Mouse (Mus musculus) midbrain, embryonic 16.5 days (tissue): ENCODE measurements around the gene Mrpl38. TPM values are rescaled to one million over a fixed set of nuclear protein-coding genes. Genes with fewer than 3 reads are reported as not detected.

Experiments used
- ATAC-seq: fragments of 200-750 bp; cut with Nextera tagmentation; 2 replicates; pipeline ENCODE4 v1.8.0; 2017; ENCODE audit warnings: moderate TSS enrichment
- H3K27ac ChIP-seq: fragments of 300-500 bp; sonication (generic); 2 replicates; pipeline ENCODE4 v1.5.1; 2014; ENCODE audit warnings: mild to moderate bottlenecking, low read length, mixed read lengths
- H3K27me3 ChIP-seq: fragments of 300-500 bp; sonication (generic); 2 replicates; pipeline ENCODE4 v1.6.1; 2014; ENCODE audit warnings: low read depth, low read length, mixed read lengths; ENCODE audit not compliant: control insufficient read depth, insufficient read depth
- H3K36me3 ChIP-seq: fragments of 300-500 bp; sonication (generic); 2 replicates; pipeline ENCODE4 v1.6.1; 2014; ENCODE audit warnings: mild to moderate bottlenecking, low read length, moderate library complexity, mixed read lengths; ENCODE audit not compliant: control insufficient read depth, insufficient read depth
- H3K4me1 ChIP-seq: fragments of 300-500 bp; sonication (generic); 2 replicates; pipeline ENCODE4 v1.6.1; 2014; ENCODE audit warnings: mild to moderate bottlenecking, low read length, mixed read lengths; ENCODE audit not compliant: control insufficient read depth, insufficient read depth
- H3K4me2 ChIP-seq: fragments of 300-500 bp; sonication (generic); 2 replicates; pipeline ENCODE4 v1.6.1; 2014; ENCODE audit warnings: mild to moderate bottlenecking, low read length, mixed read lengths
- H3K4me3 ChIP-seq: fragments of 300-500 bp; sonication (generic); 2 replicates; pipeline ENCODE4 v1.5.1; 2014; ENCODE audit warnings: low read depth, mild to moderate bottlenecking, low read length, moderate library complexity, mixed read lengths
- H3K9ac ChIP-seq: fragments of 300-500 bp; sonication (generic); 2 replicates; pipeline ENCODE4 v1.6.1; 2014; ENCODE audit warnings: low read depth, low read length, mixed read lengths
- H3K9me3 ChIP-seq: fragments of 300-500 bp; sonication (generic); replicated peaks from 2 replicates; pipeline ENCODE4 v1.6.1; 2014; ENCODE audit warnings: mild to moderate bottlenecking, low read length, mixed read lengths; ENCODE audit not compliant: control insufficient read depth, poor library complexity, severe bottlenecking
- WGBS: fragments of 180-500 bp; shearing (Covaris S2); extraction: QIAGEN DNeasy Blood & Tissue Kit; methylation state at CpG from one replicate; pipeline ENCODE4 v1.1.7; 2014; 5-methylcytosine and 5-hydroxymethylcytosine counted together
- polyA plus RNA-seq: library from polyadenylated mRNA; unstranded; fragments of >200 nt; fragmentation: Nextera tagmentation; extraction: Ambion mirVana; gene quantifications from 2 replicates; pipeline ENCODE4 v1.2.1, GENCODE M21; 2015

Gene Mrpl38
- polyA plus RNA-seq, 1 experiment from 2014 or later, result 84.6 TPM

DNA sequence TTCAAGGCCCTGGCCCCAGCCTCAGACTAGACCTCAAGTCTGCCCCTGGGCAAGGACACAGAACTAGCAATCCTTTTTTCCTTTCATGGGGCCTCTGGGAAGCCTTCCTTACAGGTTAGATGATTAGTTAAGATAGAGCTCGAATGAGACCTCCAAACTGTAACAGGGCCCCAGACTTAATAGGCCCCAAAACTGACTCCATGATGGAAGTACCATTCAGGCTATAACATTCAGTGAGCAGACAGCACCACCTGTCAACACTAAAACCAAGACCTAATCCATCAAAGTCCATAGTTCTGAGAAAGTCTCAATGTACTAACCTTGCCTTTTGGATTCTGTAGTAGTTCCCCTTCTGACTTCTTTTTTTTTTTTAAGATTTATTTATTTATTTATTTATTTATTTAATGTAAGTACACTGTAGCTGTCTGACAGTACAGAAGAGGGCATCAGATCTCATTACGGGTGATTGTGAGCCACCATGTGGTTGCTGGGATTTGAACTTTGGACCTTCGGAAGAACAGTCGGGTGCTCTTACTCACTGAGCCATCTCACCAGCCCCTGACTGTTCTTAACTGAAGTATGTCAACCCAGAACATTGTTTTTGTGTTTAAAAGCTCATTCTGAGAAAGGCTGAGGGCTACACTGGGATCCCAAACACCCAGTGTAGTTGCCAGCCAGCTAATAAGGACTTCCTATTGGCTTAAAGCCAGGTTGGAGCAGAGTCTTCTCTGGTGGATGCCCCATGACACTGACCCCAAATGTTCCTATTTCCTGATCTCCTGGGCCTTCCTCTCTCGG is 31.5 kb upstream of the Mrpl38 start:
- WGBS, result 88% methylated on average over 5 of the region's 5 CpGs
- H3K4me2 ChIP-seq, result no peak overlapping the region
- H3K4me3 ChIP-seq, result no peak overlapping the region
- no peak overlapping the region for H3K27ac ChIP-seq
- H3K9ac ChIP-seq, result no peak overlapping the region
- no peak for ATAC-seq
- H3K9me3 ChIP-seq, result no peaks in the 10 kb centered on the region
- no peaks in the 10 kb centered on the region for H3K27me3 ChIP-seq
- H3K4me1 ChIP-seq, result peaks cover 17% of the 10 kb centered on the region
- H3K36me3 ChIP-seq, result peaks cover 24% of the 10 kb centered on the region

DNA sequence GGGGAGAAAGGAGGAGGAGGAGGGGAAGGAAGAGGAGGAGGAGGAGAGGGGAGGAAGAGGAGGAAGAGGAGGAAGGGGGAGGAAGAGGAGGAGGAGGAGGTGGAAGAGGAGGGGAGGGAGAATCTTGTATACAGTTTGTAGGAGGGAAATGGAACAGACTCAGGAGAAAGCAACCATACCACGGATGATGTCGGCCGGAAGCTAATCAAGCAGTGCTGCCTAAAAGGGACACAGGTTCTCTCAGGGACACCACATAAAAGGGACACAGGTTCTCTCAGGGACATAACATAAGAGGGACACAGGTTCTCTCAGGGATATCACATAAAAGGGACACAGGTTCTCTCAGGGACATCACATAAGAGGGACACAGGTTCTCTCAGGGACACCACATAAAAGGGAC is 30.5 kb upstream of the Mrpl38 start:
- 87% methylated on average over 3 of the region's 3 CpGs for WGBS
- Histone ChIP-seq H3K4me3 (no peak overlapping the region), H3K9me3 (no peaks in the 10 kb centered on the region), H3K27me3 (no peaks in the 10 kb centered on the region), H3K27ac (no peak overlapping the region), H3K9ac (no peak overlapping the region), H3K4me1 (peaks cover 17% of the 10 kb centered on the region), H3K4me2 (no peak overlapping the region), H3K36me3 (peaks cover 17% of the 10 kb centered on the region)
- ATAC-seq, result no peak

DNA sequence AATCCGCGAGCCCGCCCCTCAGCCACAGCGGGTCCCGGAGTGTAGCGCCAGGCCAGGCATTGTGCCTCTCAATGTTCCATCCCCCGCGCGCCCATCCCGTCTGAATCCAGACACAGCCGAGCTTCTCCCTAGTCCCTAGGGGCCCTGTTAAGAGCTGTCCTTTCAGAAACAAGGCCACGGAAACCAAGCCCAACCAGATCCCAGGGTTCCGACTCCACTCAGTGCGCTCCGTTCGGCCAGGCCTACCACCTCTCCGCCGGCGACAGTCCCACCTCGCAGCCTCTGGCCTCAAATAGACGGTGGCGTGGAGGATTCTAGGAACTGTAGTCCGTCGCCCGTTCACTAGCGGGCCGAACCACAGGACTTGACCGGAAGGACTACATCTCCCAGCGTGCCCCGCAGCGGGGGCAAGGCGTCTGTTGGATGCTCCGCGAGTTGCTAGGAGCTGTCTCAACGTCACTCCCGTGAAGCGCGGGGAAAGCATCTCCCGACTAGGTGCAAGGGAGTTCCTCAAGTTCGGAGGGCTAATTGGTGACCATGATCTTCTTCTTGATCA is 29.3 kb upstream of the Mrpl38 start, which contains the start of gene Fbf1:
Fbf1 (minus strand) TSS at position 283 of the 556 bp plus-strand sequence.
- WGBS, result under 1% methylated on average over 40 of the region's 40 CpGs
- peaks cover 17% of the 10 kb centered on the region for H3K4me1 ChIP-seq
- ATAC-seq, result peak; percentile 99

DNA sequence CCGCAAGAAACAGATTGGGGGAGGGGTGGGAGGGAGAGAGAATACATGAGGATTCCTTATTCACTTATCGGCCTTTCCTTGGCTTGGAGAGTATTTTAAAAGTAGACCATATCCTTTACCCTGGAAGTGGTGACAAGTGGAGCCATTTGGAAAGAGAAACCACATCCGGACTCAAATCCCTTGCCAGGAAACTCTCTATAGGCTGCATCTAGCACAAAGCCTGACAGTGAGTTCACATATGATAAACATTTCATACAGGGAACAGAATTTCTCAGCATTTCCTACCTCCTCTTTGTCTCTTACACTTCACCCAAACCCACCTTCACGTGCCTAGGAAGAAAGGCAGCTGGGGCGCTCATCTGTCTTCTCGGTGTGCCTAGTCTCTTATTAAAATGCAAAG is 28.6 kb upstream of the Mrpl38 start:
- H3K4me3 ChIP-seq, result peak overlapping the region; percentile 78
- H3K27me3 ChIP-seq, result no peaks in the 10 kb centered on the region
- peaks cover 4% of the 10 kb centered on the region; the same call in 1 of the 2 replicates for H3K36me3 ChIP-seq
- ATAC-seq, result no peak
- H3K9me3 ChIP-seq, result no peaks in the 10 kb centered on the region
- peak overlapping the region; percentile 90 for H3K9ac ChIP-seq
- H3K27ac ChIP-seq, result peak overlapping the region; percentile 94
- H3K4me1 ChIP-seq, result peaks cover 21% of the 10 kb centered on the region
- peak overlapping the region; percentile 70 for H3K4me2 ChIP-seq
- 8% methylated on average over 6 of the region's 6 CpGs for WGBS

More for the DNA sequence above, 29.3 kb upstream of the Mrpl38 start, which contains the start of gene Fbf1:
- Histone ChIP-seq H3K9me3 (no peaks in the 10 kb centered on the region), H3K27me3 (no peaks in the 10 kb centered on the region), H3K27ac (peak within 1 kb of the TSS; percentile 94), H3K4me2 (peak within 1 kb of the TSS; percentile 70), H3K4me3 (peak within 1 kb of the TSS; percentile 78), H3K9ac (peak within 1 kb of the TSS; percentile 90), H3K36me3 (peaks cover 8% of the 10 kb centered on the region)

DNA sequence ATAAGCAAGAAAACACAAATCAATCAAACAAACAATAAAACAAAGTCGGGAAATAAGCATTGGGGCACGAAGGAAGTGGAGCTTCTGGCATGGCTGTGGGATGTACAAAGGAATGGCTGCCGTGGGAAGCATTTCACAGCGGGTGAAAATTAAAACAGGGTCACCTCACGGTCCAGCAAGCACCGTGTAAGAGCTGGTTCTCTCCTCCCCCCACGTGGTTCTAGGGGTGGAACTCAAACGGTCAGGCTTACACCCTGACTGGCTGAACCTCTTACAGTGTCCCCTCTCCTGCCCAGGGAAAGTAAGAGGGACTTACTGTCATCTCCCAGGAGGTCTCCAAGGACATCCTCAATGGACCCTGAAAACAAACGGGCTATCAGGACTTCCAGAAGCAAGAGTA is 24.3 kb upstream of the Mrpl38 start:
- WGBS, result 27% methylated on average over 9 of the region's 9 CpGs
- no peak for ATAC-seq
- Histone ChIP-seq H3K36me3 (peaks cover 18% of the 10 kb centered on the region), H3K4me2 (no peak overlapping the region), H3K27me3 (no peaks in the 10 kb centered on the region), H3K4me1 (peaks cover 18% of the 10 kb centered on the region), H3K27ac (no peak overlapping the region), H3K9ac (no peak overlapping the region), H3K9me3 (no peaks in the 10 kb centered on the region), H3K4me3 (no peak overlapping the region)

DNA sequence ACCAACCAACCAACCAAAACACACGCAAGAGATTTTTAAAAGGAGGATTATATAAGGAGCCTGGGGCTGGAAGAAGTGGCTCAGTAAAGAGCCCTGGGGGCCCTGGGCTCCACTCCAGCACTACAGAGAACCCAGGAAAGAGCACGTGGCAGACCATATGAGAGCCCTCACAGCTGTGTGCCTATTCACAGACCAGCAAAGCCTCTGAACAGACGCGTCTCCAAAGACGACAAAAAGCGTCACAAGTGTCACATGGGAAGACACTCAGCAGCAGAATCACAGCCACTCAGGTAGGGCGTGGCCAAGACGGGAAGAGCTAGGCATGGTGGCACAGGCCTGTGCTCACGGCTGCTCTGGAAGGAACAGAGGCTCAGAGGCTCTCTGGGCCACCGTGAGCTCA is 23.5 kb upstream of the Mrpl38 start:
- peaks cover 23% of the 10 kb centered on the region for H3K36me3 ChIP-seq
- peak overlapping the region; percentile 2; the same call in 1 of the 2 replicates for H3K9ac ChIP-seq
- no peak overlapping the region for H3K4me3 ChIP-seq
- no peaks in the 10 kb centered on the region for H3K9me3 ChIP-seq
- H3K27me3 ChIP-seq, result no peaks in the 10 kb centered on the region
- no peak for ATAC-seq
- 60% methylated on average over 10 of the region's 10 CpGs for WGBS
- H3K4me2 ChIP-seq, result no peak overlapping the region
- H3K4me1 ChIP-seq, result peaks cover 18% of the 10 kb centered on the region
- no peak overlapping the region for H3K27ac ChIP-seq

DNA sequence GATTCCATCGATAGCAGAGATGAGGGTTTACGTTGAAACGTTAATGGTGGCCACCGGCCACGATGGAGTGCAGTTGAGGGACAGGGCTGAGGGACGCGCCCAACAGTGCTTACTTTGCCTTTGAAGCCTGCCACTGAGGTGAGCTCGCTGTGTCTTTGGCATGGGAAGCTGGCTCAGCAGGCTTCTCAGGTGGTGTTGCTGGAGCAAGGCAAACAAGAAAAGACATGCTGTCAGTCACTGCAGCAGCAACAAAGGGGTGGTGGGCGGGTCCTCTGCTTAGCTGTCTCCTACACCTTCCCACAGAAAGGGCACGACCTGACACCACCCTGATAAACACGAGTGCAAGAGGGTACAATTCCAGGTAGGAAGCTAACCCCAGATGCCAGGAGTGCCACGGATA is 22.6 kb upstream of the Mrpl38 start:
- 80% methylated on average over 12 of the region's 12 CpGs for WGBS
- Histone ChIP-seq H3K4me2 (no peak overlapping the region), H3K9ac (no peak overlapping the region), H3K27me3 (no peaks in the 10 kb centered on the region), H3K4me3 (no peak overlapping the region), H3K4me1 (peaks cover 12% of the 10 kb centered on the region), H3K9me3 (no peaks in the 10 kb centered on the region), H3K27ac (no peak overlapping the region), H3K36me3 (peaks cover 30% of the 10 kb centered on the region)
- ATAC-seq, result no peak

DNA sequence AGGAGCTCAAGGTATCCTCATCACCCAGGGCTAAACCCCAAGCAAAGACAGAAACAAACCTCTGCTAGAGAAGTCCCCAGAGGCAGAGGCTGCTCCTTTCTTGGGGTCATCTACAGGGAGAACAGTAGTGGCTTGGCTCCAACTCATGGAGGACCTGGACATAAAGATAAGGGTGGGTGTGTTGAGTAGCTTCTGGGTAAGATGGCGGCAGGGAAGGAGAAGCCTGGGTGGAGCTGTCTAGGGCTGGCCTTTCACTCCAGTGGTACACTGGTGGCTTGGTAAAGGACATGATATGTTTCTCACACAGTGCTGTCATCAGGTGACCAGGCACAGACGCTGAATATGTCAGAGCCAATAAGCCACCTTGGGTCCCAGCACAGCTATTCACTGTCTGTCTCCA is 12.3 kb upstream of the Mrpl38 start:
- H3K4me2 ChIP-seq, result no peak overlapping the region
- no peaks in the 10 kb centered on the region for H3K27me3 ChIP-seq
- no peaks in the 10 kb centered on the region for H3K9me3 ChIP-seq
- H3K9ac ChIP-seq, result no peak overlapping the region
- ATAC-seq, result no peak
- no peaks in the 10 kb centered on the region for H3K4me1 ChIP-seq
- H3K27ac ChIP-seq, result no peak overlapping the region
- H3K4me3 ChIP-seq, result no peak overlapping the region
- peaks cover 82% of the 10 kb centered on the region for H3K36me3 ChIP-seq
- WGBS, result 88% methylated on average over 2 of the region's 2 CpGs

DNA sequence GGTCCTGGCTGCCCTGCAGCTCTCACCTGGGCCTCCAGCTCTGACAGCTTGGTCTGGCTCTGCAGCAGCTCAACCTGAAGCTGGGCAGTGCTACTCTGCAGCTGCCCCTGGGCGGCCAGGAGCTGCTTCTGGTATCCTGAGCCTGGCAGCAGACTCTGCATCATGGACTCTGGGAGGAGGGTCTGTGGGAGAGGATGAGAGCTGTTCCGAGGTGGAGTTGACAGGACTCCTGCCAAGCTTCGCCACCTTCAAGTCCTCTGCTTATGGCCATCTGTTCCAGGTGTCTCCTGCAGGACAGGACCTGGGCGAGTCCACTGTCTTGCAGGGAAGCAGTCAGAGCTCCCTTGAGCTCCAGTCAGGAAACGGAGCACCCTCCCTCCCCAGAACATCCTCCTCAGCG is 10.7 kb upstream of the Mrpl38 start:
- Histone ChIP-seq H3K9me3 (no peaks in the 10 kb centered on the region), H3K27ac (no peak overlapping the region), H3K36me3 (peaks cover 82% of the 10 kb centered on the region), H3K4me3 (no peak overlapping the region), H3K4me2 (no peak overlapping the region), H3K9ac (no peak overlapping the region), H3K4me1 (no peaks in the 10 kb centered on the region), H3K27me3 (no peaks in the 10 kb centered on the region)
- ATAC-seq, result no peak
- WGBS, result 81% methylated on average over 6 of the region's 6 CpGs
